Mouse (Mus musculus) myocyte (in vitro differentiated cells): ENCODE measurements at regions not wholly inside any gene's neighbourhood (a gene's known extent, or its start where the extent isn't known, plus 50 kb on each side); places are given as distances from the start of the nearest gene placed in this dataset.

Experiments used
- H3K27me3 ChIP-seq: one replicate; pipeline ENCODE4 v1.6.1; 2011; ENCODE audit not compliant: control insufficient read depth, insufficient read depth, insufficient read length
- H3K36me3 ChIP-seq: one replicate; pipeline ENCODE4 v1.6.1; 2011; ENCODE audit not compliant: control insufficient read depth, insufficient read depth
- H3K4me2 ChIP-seq: one replicate; pipeline ENCODE4 v1.6.1; 2011; ENCODE audit warnings: low read depth, control low read depth
- H3K4me3 ChIP-seq: one replicate; pipeline ENCODE4 v1.5.1; 2011; ENCODE audit warnings: mild to moderate bottlenecking, control low read depth, moderate library complexity
- H3K79me2 ChIP-seq: one replicate; pipeline ENCODE4 v1.6.1; 2011; ENCODE audit not compliant: control insufficient read depth, insufficient read depth
- H3ac ChIP-seq: one replicate; pipeline ENCODE4 v1.6.1; 2011; ENCODE audit not compliant: control insufficient read depth, insufficient read length
- CEBPB ChIP-seq: IDR thresholded peaks from 2 replicates; pipeline ENCODE4 v1.6.1; 2011; ENCODE audit warnings: mild to moderate bottlenecking, moderate library complexity; ENCODE audit not compliant: poor library complexity, insufficient read depth, severe bottlenecking
- E2F4 ChIP-seq: IDR thresholded peaks from one replicate; pipeline ENCODE4 v1.6.1; 2011; ENCODE audit warnings: mild to moderate bottlenecking, control low read depth, moderate library complexity; ENCODE audit not compliant: insufficient read depth
- MAX ChIP-seq: IDR thresholded peaks from one replicate; pipeline ENCODE4 v1.6.1; 2011; ENCODE audit warnings: low read depth, mild to moderate bottlenecking, control low read depth
- MYOD1 ChIP-seq, 3 experiments: IDR thresholded peaks; one replicate each; pipeline ENCODE4 v1.6.1; 2011; ENCODE audit warnings: control low read depth in 2 of 3, low read depth in 2 of 3, mild to moderate bottlenecking in 2 of 3, moderate library complexity in 1 of 3; ENCODE audit not compliant: insufficient read length in 2 of 3, control insufficient read depth in 1 of 3
- MYOG ChIP-seq, 3 experiments: IDR thresholded peaks; one replicate each; pipeline ENCODE4 v1.6.1; 2011; ENCODE audit warnings: control low read depth in 2 of 3, low read depth in 2 of 3, mild to moderate bottlenecking in 2 of 3; ENCODE audit not compliant: insufficient read length in 2 of 3, control insufficient read depth in 1 of 3, insufficient read depth in 1 of 3
- POLR2A ChIP-seq: IDR thresholded peaks from one replicate; pipeline ENCODE4 v1.6.1; 2011; ENCODE audit warnings: low read depth, mild to moderate bottlenecking, control low read depth, moderate library complexity; ENCODE audit not compliant: insufficient read length
- POLR2AphosphoS2 ChIP-seq: IDR thresholded peaks from one replicate; pipeline ENCODE4 v1.6.1; 2011; ENCODE audit warnings: low read depth, control low read depth; ENCODE audit not compliant: insufficient read length
- REST ChIP-seq: IDR thresholded peaks from one replicate; pipeline ENCODE4 v1.6.1; 2011; ENCODE audit warnings: mild to moderate bottlenecking, control low read depth, moderate library complexity; ENCODE audit not compliant: insufficient read depth, insufficient read length
- SRF ChIP-seq: IDR thresholded peaks from one replicate; pipeline ENCODE4 v1.6.1; 2011; ENCODE audit warnings: low read depth; ENCODE audit not compliant: control insufficient read depth, insufficient read length
- TCF12 ChIP-seq: IDR thresholded peaks from one replicate; pipeline ENCODE4 v1.6.1; 2011; ENCODE audit warnings: mild to moderate bottlenecking, control low read depth; ENCODE audit not compliant: poor library complexity, insufficient read depth, severe bottlenecking
- TCF3 ChIP-seq: IDR thresholded peaks from one replicate; pipeline ENCODE4 v1.6.1; 2011; ENCODE audit warnings: low read depth, control low read depth; ENCODE audit not compliant: insufficient read length
- USF1 ChIP-seq: IDR thresholded peaks from one replicate; pipeline ENCODE4 v1.6.1; 2011; ENCODE audit warnings: low read depth, mild to moderate bottlenecking, control low read depth, moderate library complexity

- Histone ChIP-seq H3K4me2 (no peak overlapping the region), H3K4me3 (no peak overlapping the region), H3K79me2 (no peaks in the 10 kb centered on the region), H3K36me3 (no peaks in the 10 kb centered on the region), H3ac (no peak overlapping the region), H3K27me3 (no peaks in the 10 kb centered on the region)
- peak in 2 of 3 experiments; percentile 44 to 75 for TF ChIP-seq MYOG (IDR thresholded peaks at IDR 0.05; ENCODE audit: control insufficient read depth in 1 of 3, insufficient read depth in 1 of 3, insufficient read length in 2 of 3, low read depth in 2 of 3)
- peak in 2 of 3 experiments; percentile 55 to 88 for TF ChIP-seq MYOD1 (IDR thresholded peaks at IDR 0.05; ENCODE audit: control insufficient read depth in 1 of 3, insufficient read length in 2 of 3, low read depth in 2 of 3)
- no peak for TF ChIP-seq MAX
Measured at GRCm38 (mm10) chr4:47578637-47579036, 104.2 kb downstream of the Sec61b start.

GRCm38 (mm10) chr4:47580556-47580955 is 106.1 kb downstream of the Sec61b start:
- Histone ChIP-seq H3K27me3 (no peaks in the 10 kb centered on the region), H3K36me3 (no peaks in the 10 kb centered on the region), H3K4me3 (no peak overlapping the region), H3K79me2 (no peaks in the 10 kb centered on the region), H3K4me2 (no peak overlapping the region), H3ac (no peak overlapping the region)
- TF ChIP-seq MYOD1 (IDR thresholded peaks at IDR 0.05; ENCODE audit: control insufficient read depth in 1 of 3, insufficient read length in 2 of 3, low read depth in 2 of 3) (no peak), POLR2A (no peak), REST (no peak), MAX (no peak), E2F4 (no peak), TCF12 (no peak), MYOG (IDR thresholded peaks at IDR 0.05; ENCODE audit: control insufficient read depth in 1 of 3, insufficient read depth in 1 of 3, insufficient read length in 2 of 3, low read depth in 2 of 3) (no peak), CEBPB (no peak), POLR2AphosphoS2 (no peak), TCF3 (no peak), SRF (no peak)

- no peaks in the 10 kb centered on the region for H3K79me2 ChIP-seq
- H3K27me3 ChIP-seq = no peaks in the 10 kb centered on the region
- H3K4me2 ChIP-seq = no peak overlapping the region
- H3K36me3 ChIP-seq = no peaks in the 10 kb centered on the region
- H3K4me3 ChIP-seq = no peak overlapping the region
- no peak for TF ChIP-seq REST
- TF ChIP-seq TCF3 = no peak
- TF ChIP-seq TCF12 = no peak
- no peak for TF ChIP-seq POLR2A
- no peak for TF ChIP-seq E2F4
- no peak for TF ChIP-seq MAX
- no peak for TF ChIP-seq CEBPB
- H3ac ChIP-seq = no peak overlapping the region
Measured at GRCm38 (mm10) chr4:47587256-47587655, 112.8 kb downstream of the Sec61b start.

- Histone ChIP-seq H3K79me2 (no peaks in the 10 kb centered on the region), H3K36me3 (no peaks in the 10 kb centered on the region), H3K4me2 (peak overlapping the region; percentile 38), H3K27me3 (peaks cover 7% of the 10 kb centered on the region), H3K4me3 (no peak overlapping the region), H3ac (no peak overlapping the region)
- TF ChIP-seq POLR2AphosphoS2 (no peak), SRF (no peak), USF1 (no peak), MYOD1 (IDR thresholded peaks at IDR 0.05; ENCODE audit: control insufficient read depth in 1 of 3, insufficient read length in 2 of 3, low read depth in 2 of 3) (peak in 1 of 3 experiments; percentile 77), E2F4 (no peak), CEBPB (no peak), POLR2A (no peak), MYOG (IDR thresholded peaks at IDR 0.05; ENCODE audit: control insufficient read depth in 1 of 3, insufficient read depth in 1 of 3, insufficient read length in 2 of 3, low read depth in 2 of 3) (peak in 2 of 3 experiments; percentile 10 to 28), MAX (no peak), TCF12 (no peak), REST (no peak)
Measured at GRCm38 (mm10) chr4:47592271-47592986, 118.0 kb downstream of the Sec61b start.

- H3ac ChIP-seq = no peak overlapping the region
- no peak overlapping the region for H3K4me3 ChIP-seq
- no peaks in the 10 kb centered on the region for H3K79me2 ChIP-seq
- H3K36me3 ChIP-seq = no peaks in the 10 kb centered on the region
- H3K4me2 ChIP-seq = peak overlapping the region; percentile 38
- TF ChIP-seq MYOD1 (IDR thresholded peaks at IDR 0.05; ENCODE audit: control insufficient read depth in 1 of 3, insufficient read length in 2 of 3, low read depth in 2 of 3) (no peak), REST (no peak), E2F4 (no peak), TCF12 (no peak), POLR2AphosphoS2 (no peak), USF1 (no peak), TCF3 (no peak), MYOG (IDR thresholded peaks at IDR 0.05; ENCODE audit: control insufficient read depth in 1 of 3, insufficient read depth in 1 of 3, insufficient read length in 2 of 3, low read depth in 2 of 3) (no peak)
- H3K27me3 ChIP-seq = peaks cover 13% of the 10 kb centered on the region
Measured at GRCm38 (mm10) chr4:47593155-47593554, 118.7 kb downstream of the Sec61b start.
